Mouse (Mus musculus) small intestine, adult 10 weeks (tissue): ENCODE data around the gene Coq3. TPM values are rescaled to one million over a fixed set of nuclear protein-coding genes. Genes with fewer than 3 reads are reported as not detected.

Experiments
- polyA plus RNA-seq: library from polyadenylated mRNA; stranded (reverse); fragments of 350-450 nt; fragmentation: Illumina TruSeq; extraction: RNeasy Lipid Tissue Mini Kit (QIAGEN cat#74804); gene quantifications from one replicate; pipeline ENCODE4 v1.2.3, GENCODE M21; 2014; ENCODE audit warnings: low replicate concordance

Gene Coq3
- 7.4 TPM for polyA plus RNA-seq

GRCm38 (mm10) chr4:21879565-21880220 is at the start of gene Coq3:
TSS of gene Coq3 (plus strand) at chr4:21879673.

GRCm38 (mm10) chr4:21847481-21848286 is 31.8 kb upstream of the Coq3 start, which contains the start of gene Pnisr:
TSS of gene Pnisr (plus strand) at chr4:21847583.

GRCm38 (mm10) chr4:21930971-21931771 is 51.7 kb downstream of the Coq3 start, which contains the start of gene Faxc:
TSS of gene Faxc (plus strand) at chr4:21931329.

Other genes starting within 250 kb of the Coq3 start
- not detected for gene Prdm13, start 193.7 kb upstream of the Coq3 start, polyA plus RNA-seq
- gene Ccnc, start 152.0 kb upstream of the Coq3 start, polyA plus RNA-seq = 65.4 TPM
- gene Usp45, start 112.5 kb upstream of the Coq3 start, polyA plus RNA-seq = 49.9 TPM
- 129 TPM for gene Tstd3, start 112.5 kb upstream of the Coq3 start, polyA plus RNA-seq
- 184 TPM for gene Pnisr, start 32.1 kb upstream of the Coq3 start, polyA plus RNA-seq
- 1.4 TPM for gene Faxc, start 51.7 kb downstream of the Coq3 start, polyA plus RNA-seq